Mouse (Mus musculus) layer of hippocampus, adult 18-20 months (tissue): ENCODE measurements around the gene Tulp4. TPM values are rescaled to one million over a fixed set of nuclear protein-coding genes. Genes with fewer than 3 reads are reported as not detected.
"Not testable (repeated sequence)": the region's sequence is repeated elsewhere in the genome, so short reads cannot be mapped to it uniquely, and the experiment has no call there.

ENCODE experiments used
- DNase-seq, 2 experiments: peaks; one replicate each; pipeline ENCODE4 v3.0.0; 2022; ENCODE audit warnings: low spot score in 2 of 2
- microRNA-seq, 2 experiments: library from miRNA; unstranded; fragments of <30 nt; microRNA quantifications; one replicate each; pipeline ENCODE4 v1.2.0; 2021
- total RNA-seq, 2 experiments: library from RNA; stranded (reverse); gene quantifications; 2 replicates each; pipeline ENCODE4 v1.2.3; 2021

Gene Tulp4
- total RNA-seq, 2 experiments from 2014 or later: 309 to 329 TPM

DNA sequence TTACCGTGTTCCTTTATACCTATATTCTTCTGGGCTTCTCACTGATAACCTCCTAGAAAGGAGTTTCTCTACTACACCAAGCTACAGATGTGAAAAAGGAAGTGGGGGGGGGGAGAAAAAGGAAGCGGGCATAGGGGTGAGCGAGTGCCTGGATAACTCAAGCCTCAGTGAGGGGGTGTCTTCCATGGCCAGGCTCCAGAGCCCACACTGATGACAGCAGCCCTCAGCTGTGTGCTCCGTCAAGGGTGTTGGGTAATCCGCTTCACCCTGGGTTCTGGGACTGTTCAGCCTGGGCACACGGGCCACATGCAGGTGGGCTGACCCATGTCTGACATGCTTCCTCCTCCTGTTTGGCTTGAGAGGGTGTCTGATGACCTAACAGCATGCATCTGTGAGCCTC lies 165.7 kb downstream of the Tulp4 start:
- not testable (repeated sequence) for DNase-seq

- DNase-seq: not testable (repeated sequence)
These were observed 168.5 kb downstream of the Tulp4 start for GRCm38 (mm10) chr17:6274693-6275092.

DNA sequence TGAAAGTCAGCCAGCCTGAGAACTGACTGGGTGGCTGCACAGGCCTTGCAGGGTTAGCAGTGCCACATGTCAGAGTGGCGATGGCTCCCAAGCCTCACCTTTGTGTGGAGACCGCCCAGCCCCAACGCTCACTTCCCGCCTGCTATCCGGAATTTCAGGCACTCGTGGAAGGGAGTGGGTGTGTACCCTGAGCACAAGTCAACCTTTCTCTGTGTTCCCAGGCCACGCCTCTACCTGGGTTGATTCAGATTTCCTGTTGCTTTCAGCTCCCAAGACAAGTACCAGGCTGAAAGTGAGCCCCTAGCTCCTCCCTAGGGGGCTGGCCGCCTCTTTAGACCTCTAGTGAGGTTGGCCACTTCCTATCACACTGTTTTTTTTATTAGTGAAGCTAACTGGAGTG lies 173.0 kb downstream of the Tulp4 start:
- DNase-seq: not testable (repeated sequence)

- not testable (repeated sequence) for DNase-seq
These were observed 173.5 kb downstream of the Tulp4 start for GRCm38 (mm10) chr17:6279772-6280171.

DNA sequence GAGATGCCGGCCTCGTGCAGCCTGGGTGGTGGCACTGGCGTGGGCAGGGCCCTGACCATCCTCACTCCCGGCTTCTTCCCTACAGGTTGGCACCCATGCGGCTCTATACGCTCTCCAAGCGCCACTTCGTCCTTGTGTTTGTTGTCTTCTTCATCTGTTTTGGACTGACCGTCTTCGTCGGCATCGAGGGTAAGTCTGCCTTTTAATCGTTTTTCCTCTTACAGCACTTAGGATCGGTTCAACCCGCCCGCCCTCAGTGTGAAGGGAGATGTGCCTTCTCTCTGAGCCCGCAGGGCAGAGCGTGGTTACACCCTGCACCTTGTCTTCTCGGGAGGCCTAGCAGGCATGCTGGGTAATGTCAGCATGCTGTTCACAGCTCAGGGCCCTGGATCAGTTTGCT lies 174.3 kb downstream of the Tulp4 start:
- DNase-seq: not testable (repeated sequence)

- DNase-seq: not testable (repeated sequence)
These were observed 176.9 kb downstream of the Tulp4 start for GRCm38 (mm10) chr17:6283137-6283536.

GRCm38 (mm10) chr17:6286169-6286568 lies 179.9 kb downstream of the Tulp4 start:
- not testable (repeated sequence) for DNase-seq

GRCm38 (mm10) chr17:6289045-6289444 lies 182.8 kb downstream of the Tulp4 start:
- not testable (repeated sequence) for DNase-seq

GRCm38 (mm10) chr17:6293882-6294281 lies 187.6 kb downstream of the Tulp4 start:
- DNase-seq: not testable (repeated sequence)

GRCm38 (mm10) chr17:6297060-6297795 lies 191.0 kb downstream of the Tulp4 start:
- not testable (repeated sequence) for DNase-seq

- not testable (repeated sequence) for DNase-seq
These were observed 194.1 kb downstream of the Tulp4 start for GRCm38 (mm10) chr17:6300190-6300863.

Small RNA genes within 50 kb of the gene (microRNA-seq; reads per million reads assigned to microRNA genes)
- gene Gm22774: 0 reads per million in 2 experiments

Other genes starting within 250 kb of the Tulp4 start
- gene Synj2, start 165.2 kb upstream of the Tulp4 start, total RNA-seq: 10 to 100 TPM; 71.8 to 73.5 TPM
- 10 to 100 TPM; 16.0 to 17.1 TPM for gene Serac1, start 26.7 kb upstream of the Tulp4 start, total RNA-seq
- gene Gtf2h5, start 26.7 kb upstream of the Tulp4 start, total RNA-seq: 100 to 1,000 TPM; 131 to 132 TPM
- 10 to 100 TPM; 45.8 to 48.6 TPM for gene Tmem181a, start 150.4 kb downstream of the Tulp4 start, total RNA-seq
- 1 to 10 TPM; 9.2 to 9.4 TPM for gene Dynlt1a, start 211.1 kb downstream of the Tulp4 start, total RNA-seq